Mouse (Mus musculus) intestine, postnatal 0 days (tissue): ENCODE measurements around the gene Add1. TPM values are rescaled to one million over a fixed set of nuclear protein-coding genes. Genes with fewer than 3 reads are reported as not detected.

Experiments
- ATAC-seq: fragments of 200-750 bp; cut with Nextera tagmentation; 2 replicates; pipeline ENCODE4 v1.8.0; 2017; ENCODE audit warnings: mild to moderate bottlenecking, moderate TSS enrichment, moderate library complexity
- H3K27ac ChIP-seq: fragments of 300-500 bp; sonication (generic); 2 replicates; pipeline ENCODE4 v1.5.1; 2014; ENCODE audit warnings: mild to moderate bottlenecking, low read depth, low read length, moderate library complexity
- H3K27me3 ChIP-seq: fragments of 300-500 bp; sonication (generic); replicated peaks from 2 replicates; pipeline ENCODE4 v1.6.1; 2014; ENCODE audit warnings: low read length, mixed read lengths; ENCODE audit not compliant: control insufficient read depth, insufficient read depth
- H3K36me3 ChIP-seq: fragments of 300-500 bp; sonication (generic); 2 replicates; pipeline ENCODE4 v1.6.1; 2014; ENCODE audit warnings: mild to moderate bottlenecking, moderate library complexity; ENCODE audit not compliant: control insufficient read depth, insufficient read depth
- H3K4me1 ChIP-seq: fragments of 300-500 bp; sonication (generic); replicated peaks from 2 replicates; pipeline ENCODE4 v1.6.1; 2014; ENCODE audit warnings: antibody characterized with exemption, low read length, mixed read lengths; ENCODE audit not compliant: control insufficient read depth, insufficient read depth
- H3K4me2 ChIP-seq: fragments of 300-500 bp; sonication (generic); replicated peaks from 2 replicates; pipeline ENCODE4 v1.6.1; 2014; ENCODE audit warnings: low read depth, mild to moderate bottlenecking, moderate library complexity
- H3K4me3 ChIP-seq: fragments of 300-500 bp; sonication (generic); 2 replicates; pipeline ENCODE4 v1.5.1; 2014; ENCODE audit warnings: low read depth, low read length
- H3K9ac ChIP-seq: fragments of 300-500 bp; sonication (generic); 2 replicates; pipeline ENCODE4 v1.6.1; 2014; ENCODE audit warnings: mild to moderate bottlenecking, low read depth, low read length
- H3K9me3 ChIP-seq: fragments of 300-500 bp; sonication (generic); 2 replicates; pipeline ENCODE4 v1.6.1; 2016; ENCODE audit warnings: mixed run types; ENCODE audit not compliant: control insufficient read depth
- CTCF ChIP-seq: sonication (generic); IDR thresholded peaks from 2 replicates; pipeline ENCODE4 v1.5.1; 2016; ENCODE audit warnings: low read depth, mild to moderate bottlenecking, control low read depth, antibody characterized with exemption, moderate library complexity
- WGBS: fragments of 180-500 bp; shearing (Covaris S2); extraction: QIAGEN DNeasy Blood & Tissue Kit; methylation state at CpG from one replicate; pipeline ENCODE4 v1.1.7; 2014; 5-methylcytosine and 5-hydroxymethylcytosine counted together
- polyA plus RNA-seq: library from polyadenylated mRNA; unstranded; fragments of >200 nt; fragmentation: Nextera tagmentation; extraction: Ambion mirVana; gene quantifications from 2 replicates; pipeline ENCODE4 v1.2.1, GENCODE M21; 2015

Gene Add1
- polyA plus RNA-seq, 1 experiment from 2014 or later = 62.7 TPM

GRCm38 (mm10) chr5:34549135-34549482 is 24.4 kb upstream of the Add1 start:
- no peak for TF ChIP-seq CTCF
- H3K4me2 ChIP-seq = peak overlapping the region; percentile 99
- no peaks in the 10 kb centered on the region for H3K9me3 ChIP-seq
- WGBS = 18% methylated on average over 8 of the region's 8 CpGs
- H3K4me1 ChIP-seq = peaks cover 3% of the 10 kb centered on the region; the same call in 1 of the 2 replicates
- no peak overlapping the region for H3K27ac ChIP-seq
- peak overlapping the region; percentile 74 for H3K4me3 ChIP-seq
- no peaks in the 10 kb centered on the region for H3K27me3 ChIP-seq
- peak overlapping the region; percentile 80; the same call in 1 of the 2 replicates for H3K9ac ChIP-seq
- ATAC-seq = peak; percentile 20
- peaks cover 9% of the 10 kb centered on the region; the same call in 1 of the 2 replicates for H3K36me3 ChIP-seq

GRCm38 (mm10) chr5:34549483-34550221 is 23.8 kb upstream of the Add1 start:
- H3K36me3 ChIP-seq = peaks cover 9% of the 10 kb centered on the region; the same call in 1 of the 2 replicates
- peak overlapping the region; percentile 99 for H3K4me2 ChIP-seq
- H3K9ac ChIP-seq = peak overlapping the region; percentile 80
- no peak overlapping the region; the same call in 1 of the 2 replicates for H3K27ac ChIP-seq
- no peak for TF ChIP-seq CTCF
- peak; percentile 68 for ATAC-seq
- peaks cover 3% of the 10 kb centered on the region; the same call in 1 of the 2 replicates for H3K4me1 ChIP-seq
- no peaks in the 10 kb centered on the region for H3K9me3 ChIP-seq
- no peaks in the 10 kb centered on the region for H3K27me3 ChIP-seq
- H3K4me3 ChIP-seq = peak overlapping the region; percentile 74
- under 1% methylated on average over 47 of the region's 49 CpGs for WGBS

- no peak overlapping the region for H3K9ac ChIP-seq
- H3K36me3 ChIP-seq = peaks cover 11% of the 10 kb centered on the region
- H3K9me3 ChIP-seq = no peaks in the 10 kb centered on the region
- H3K27me3 ChIP-seq = peaks cover 2% of the 10 kb centered on the region; the same call in 1 of the 2 replicates
- no peak for TF ChIP-seq CTCF
- peaks cover 3% of the 10 kb centered on the region; the same call in 1 of the 2 replicates for H3K4me1 ChIP-seq
- no peak for ATAC-seq
- peak overlapping the region; percentile 99 for H3K4me2 ChIP-seq
- H3K4me3 ChIP-seq = peak overlapping the region; percentile 74
- WGBS = 35% methylated on average over 6 of the region's 6 CpGs
- no peak overlapping the region for H3K27ac ChIP-seq
These were observed 23.2 kb upstream of the Add1 start for GRCm38 (mm10) chr5:34550251-34550650.

GRCm38 (mm10) chr5:34551821-34552220 is 21.6 kb upstream of the Add1 start:
- Histone ChIP-seq H3K27me3 (peaks cover 7% of the 10 kb centered on the region; the same call in 1 of the 2 replicates), H3K4me2 (no peak overlapping the region), H3K4me3 (no peak overlapping the region), H3K9me3 (no peaks in the 10 kb centered on the region), H3K36me3 (peaks cover 26% of the 10 kb centered on the region), H3K27ac (no peak overlapping the region), H3K4me1 (peaks cover 3% of the 10 kb centered on the region; the same call in 1 of the 2 replicates), H3K9ac (no peak overlapping the region)
- ATAC-seq = no peak
- no peak for TF ChIP-seq CTCF
- 93% methylated on average over 4 of the region's 4 CpGs for WGBS

GRCm38 (mm10) chr5:34563854-34564253 is 9.6 kb upstream of the Add1 start:
- no peaks in the 10 kb centered on the region for H3K4me1 ChIP-seq

GRCm38 (mm10) chr5:34564291-34564690 is 9.2 kb upstream of the Add1 start:
- H3K27ac ChIP-seq = no peak overlapping the region
- no peak for TF ChIP-seq CTCF
- 80% methylated on average over 4 of the region's 4 CpGs for WGBS
- H3K4me1 ChIP-seq = no peaks in the 10 kb centered on the region
- no peak overlapping the region for H3K4me2 ChIP-seq
- ATAC-seq = no peak
- H3K9me3 ChIP-seq = no peaks in the 10 kb centered on the region
- peaks cover 25% of the 10 kb centered on the region for H3K36me3 ChIP-seq
- no peak overlapping the region for H3K4me3 ChIP-seq
- no peaks in the 10 kb centered on the region for H3K27me3 ChIP-seq
- no peak overlapping the region for H3K9ac ChIP-seq

More at GRCm38 (mm10) chr5:34563854-34564253, 9.6 kb upstream of the Add1 start:
- whole genome bisulfite sequencing = 88% methylated on average over 1 of the region's 1 CpGs
- Histone ChIP-seq H3K27ac (no peak overlapping the region), H3K4me3 (no peak overlapping the region), H3K4me2 (no peak overlapping the region), H3K36me3 (peaks cover 29% of the 10 kb centered on the region), H3K9me3 (no peaks in the 10 kb centered on the region), H3K27me3 (no peaks in the 10 kb centered on the region), H3K9ac (no peak overlapping the region)
- no peak for ATAC-seq
- TF ChIP-seq CTCF = no peak
